Mouse (Mus musculus) G1E-ER4 (cell line): ENCODE data around the gene Gse1. TPM values are rescaled to one million over a fixed set of nuclear protein-coding genes. Genes with fewer than 3 reads are reported as not detected.

Experiments
- GATA1 ChIP-seq: IDR thresholded peaks from one replicate; pipeline ENCODE4 v1.8.0; 2012; ENCODE audit warnings: low read length, inconsistent platforms
- polyA plus RNA-seq: library from polyadenylated mRNA; stranded (reverse); fragments of >175 nt; gene quantifications from 2 replicates; pipeline ENCODE4 v1.2.3, GENCODE M21; 2012

Gse1 gene
- polyA plus RNA-seq, 1 experiment = 139 TPM

DNA sequence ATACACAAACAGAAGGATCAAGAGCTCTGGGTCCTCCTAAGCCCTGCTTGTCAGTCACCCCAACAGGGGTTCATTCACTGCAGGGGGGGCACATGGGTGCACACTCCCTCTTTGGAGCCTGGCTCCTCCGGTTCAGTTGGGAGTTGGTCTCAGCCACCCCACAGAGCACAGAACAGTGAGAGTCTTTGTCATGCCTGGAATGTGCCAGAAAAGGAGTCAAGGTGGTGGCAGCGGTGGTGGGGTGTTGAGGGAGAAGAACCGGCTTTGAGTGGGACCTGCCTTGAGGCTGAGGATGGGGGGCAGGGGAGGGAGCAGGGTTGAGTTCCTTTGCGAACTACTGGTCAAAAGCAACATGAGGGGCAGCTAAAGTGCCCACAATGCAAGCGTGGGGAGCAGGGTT is 401.8 kb downstream of the Gse1 start:
- TF ChIP-seq GATA1 = no peak

DNA sequence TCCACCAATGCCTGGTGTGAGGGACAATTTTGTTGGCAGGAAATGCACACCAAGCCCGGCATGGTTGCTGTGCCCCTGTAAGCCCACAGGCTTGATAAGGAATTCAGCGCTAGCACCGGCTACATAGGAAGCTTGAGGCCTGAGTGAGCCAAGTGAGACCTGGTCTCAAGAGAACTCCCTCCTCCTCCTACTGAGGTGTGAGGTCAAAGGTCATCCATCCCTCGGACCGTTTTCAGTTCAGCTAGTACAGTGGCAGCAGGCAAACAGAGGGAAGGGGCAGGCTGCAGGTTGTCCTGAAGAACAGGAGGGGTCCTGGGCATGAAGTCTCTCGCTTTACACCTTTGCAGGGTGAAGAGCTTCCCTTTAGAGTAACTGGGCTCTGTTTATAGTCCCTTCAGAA is 402.6 kb downstream of the Gse1 start:
- TF ChIP-seq GATA1 = no peak

Other genes starting within 250 kb of the Gse1 start
- gene Crispld2, start 236.0 kb upstream of the Gse1 start, polyA plus RNA-seq = 0.01 and 0.06 TPM in 2 replicates
- gene Zdhhc7, start 127.0 kb upstream of the Gse1 start, polyA plus RNA-seq = 31.5 and 32.4 TPM in 2 replicates
- 0.16 TPM in 1 of 2 replicates, not detected in the other for gene 6430548M08Rik, start 114.3 kb upstream of the Gse1 start, polyA plus RNA-seq
- not detected in 2 replicates for gene Fam92b, start 51.0 kb upstream of the Gse1 start, polyA plus RNA-seq